Mouse (Mus musculus) left cerebral cortex, postnatal 4 days (tissue): ENCODE data around the gene Smarcb1. TPM values are rescaled to one million over a fixed set of nuclear protein-coding genes. Genes with fewer than 3 reads are reported as not detected.
"Not testable (repeated sequence)": the region's sequence is repeated elsewhere in the genome, so short reads cannot be mapped to it uniquely, and the experiment has no call there.

Source experiments
- DNase-seq: peaks from one replicate; pipeline ENCODE4 v3.0.0-alpha.2; 2022
- intact Hi-C: fragments of 180-260 bp; cut with DNase I; formaldehyde crosslinking; loops from one replicate; pipeline ENCODE4 v1.15.1; 2025
- total RNA-seq, 2 experiments: library from RNA; stranded (reverse); gene quantifications; 2 replicates each; pipeline ENCODE4 v1.2.3; 2021

Gene Smarcb1
- total RNA-seq, 2 experiments from 2014 or later: 138 to 139 TPM

DNA sequence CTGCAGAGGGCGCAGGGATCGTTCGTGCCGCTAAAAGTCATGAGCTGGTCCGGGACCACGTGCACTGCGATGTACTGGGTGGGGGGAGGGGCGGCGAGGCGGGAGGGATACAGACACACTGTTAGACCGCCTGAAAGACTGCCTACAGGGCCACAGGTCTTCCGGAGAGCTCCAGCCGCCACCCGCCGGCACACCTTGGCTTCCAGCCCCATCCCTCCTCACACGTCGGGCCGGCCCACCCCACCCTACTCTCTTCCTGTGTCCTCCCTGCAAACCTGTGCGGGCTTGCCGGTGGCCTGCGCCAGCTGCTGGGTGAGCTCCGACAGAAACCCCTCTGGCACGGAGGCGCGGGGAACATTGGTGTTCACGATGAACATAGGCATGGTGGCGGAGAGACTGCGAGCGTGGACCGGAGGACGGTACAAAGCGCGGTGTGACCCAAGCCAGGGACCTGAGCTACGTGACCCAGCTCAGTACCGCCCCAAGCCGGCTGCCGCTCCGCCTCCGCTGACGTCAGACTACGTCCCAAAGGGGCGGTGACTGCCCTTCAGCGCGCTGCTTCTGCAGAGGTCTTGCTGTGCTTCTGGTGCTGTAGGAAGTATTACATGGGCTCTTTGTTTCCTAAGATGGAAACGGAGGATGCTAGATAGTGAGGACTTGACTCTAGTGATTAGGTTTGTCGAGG, 61.5 kb downstream of the Smarcb1 start, which contains the start of gene Mif:
Gene Mif (minus strand): TSS at position 455 of the 685 bp plus-strand sequence.
- DNase-seq: peak; percentile 87
- intact Hi-C loops: not testable (repeated sequence)

DNA sequence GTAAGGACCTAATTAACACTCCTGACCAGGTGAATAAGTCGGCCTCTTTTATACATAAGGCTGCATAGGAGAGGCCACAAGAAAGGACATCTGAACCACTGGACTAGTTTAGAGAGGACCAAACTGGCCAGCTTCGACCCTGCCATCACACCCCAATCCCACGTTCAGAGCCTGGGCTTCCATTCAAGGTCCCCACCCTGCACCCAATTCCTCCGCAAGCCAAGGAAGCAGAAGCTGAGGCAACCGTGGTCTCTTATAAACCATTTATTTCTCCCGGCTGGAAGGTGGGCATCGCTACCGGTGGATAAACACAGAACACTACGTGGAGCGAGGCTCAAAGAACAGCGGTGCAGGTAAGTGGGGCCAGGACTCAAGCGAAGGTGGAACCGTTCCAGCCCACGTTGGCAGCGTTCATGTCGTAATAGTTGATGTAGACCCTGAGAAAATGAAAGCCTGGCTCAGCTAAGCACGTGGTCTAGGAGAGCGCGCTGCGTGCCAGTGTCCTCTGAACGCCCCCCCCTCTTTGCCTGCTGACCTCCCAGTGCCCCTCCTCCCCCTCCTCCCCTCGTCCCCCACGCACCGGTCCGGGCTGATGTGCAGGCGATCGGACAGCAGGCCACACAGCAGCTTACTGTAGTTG, 62.2 kb downstream of the Smarcb1 start:
- intact Hi-C loops: no loop called here
- DNase-seq: peak; percentile 70

DNA sequence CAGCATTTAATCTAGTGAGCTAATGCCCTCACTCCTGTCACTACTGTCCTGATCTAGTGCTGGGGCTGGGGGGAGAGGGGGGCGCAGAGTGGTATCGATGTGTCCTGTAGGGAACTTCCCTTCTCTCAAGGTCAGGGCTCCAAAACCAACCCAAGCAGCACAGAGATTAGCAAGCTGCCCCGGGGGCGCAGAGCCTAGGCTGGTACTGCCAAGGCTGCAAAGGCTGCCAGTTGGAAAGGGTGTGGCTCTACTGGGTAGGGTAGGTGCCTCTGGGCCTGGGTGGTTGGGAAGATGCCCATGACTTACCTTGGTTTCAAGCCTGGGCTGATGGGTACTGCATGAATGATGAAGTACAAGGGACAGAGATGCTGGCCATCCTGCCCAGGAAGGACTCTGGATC, 63.8 kb downstream of the Smarcb1 start:
- intact Hi-C loops: no loop called here
- DNase-seq: no peak

DNA sequence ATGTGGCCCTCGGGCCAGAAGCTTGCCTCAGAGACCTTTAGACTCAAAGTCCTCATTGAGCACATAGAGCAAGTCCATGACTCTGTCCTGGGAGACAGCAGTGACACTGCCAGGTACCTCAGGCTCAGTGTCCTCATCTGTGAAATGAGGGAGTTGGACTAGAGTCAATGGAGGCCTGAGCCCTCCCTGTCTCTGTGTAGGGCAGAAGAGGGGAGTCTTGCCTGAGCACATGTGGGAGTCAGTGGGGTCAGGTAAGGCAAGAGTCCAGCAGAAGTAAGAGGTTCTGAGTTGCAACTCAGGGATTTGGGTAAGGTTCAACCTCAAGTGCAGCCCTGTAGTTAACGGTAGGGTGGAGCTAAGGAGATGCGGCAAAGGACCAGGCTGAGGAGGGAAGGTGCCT, 64.4 kb downstream of the Smarcb1 start:
- intact Hi-C loops: no loop called here
- DNase-seq: no peak

DNA sequence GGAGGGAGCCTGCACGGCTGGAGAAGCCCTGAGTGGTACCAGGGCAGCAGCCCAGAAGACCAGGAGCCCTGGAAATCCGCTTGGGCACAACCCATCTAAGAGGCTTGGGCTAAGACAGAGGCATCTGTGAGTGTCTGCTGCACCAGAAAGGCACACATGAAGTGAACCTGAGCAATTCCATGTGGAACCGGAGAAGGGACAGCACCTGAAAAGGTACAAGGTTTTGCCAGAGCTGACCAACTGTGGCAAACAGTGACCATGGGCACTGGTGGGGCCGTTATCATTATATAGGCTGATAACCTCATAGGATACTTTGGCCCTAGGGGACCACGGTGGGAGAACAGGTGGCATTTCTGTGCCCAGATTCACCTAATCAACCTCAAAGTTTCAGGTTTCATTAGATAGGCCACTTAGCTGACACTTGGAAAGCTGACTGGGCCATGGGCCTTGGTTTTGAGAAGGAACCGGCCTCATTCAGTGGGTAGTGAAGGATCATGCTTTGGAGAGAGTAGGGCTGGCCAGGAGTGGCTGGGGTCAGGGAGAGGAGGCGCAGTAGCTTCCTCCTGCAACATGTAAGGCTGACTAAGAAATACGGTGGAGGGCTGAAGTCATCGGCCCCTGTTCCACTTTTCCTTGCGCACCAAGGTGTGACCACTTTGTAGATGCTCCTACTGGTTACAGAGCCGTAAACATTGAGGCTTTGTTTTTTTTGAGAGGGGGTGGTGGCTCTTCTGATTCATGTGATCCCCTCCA, 65.1 kb downstream of the Smarcb1 start:
- DNase-seq: no peak
- intact Hi-C loops: no loop called here

DNA sequence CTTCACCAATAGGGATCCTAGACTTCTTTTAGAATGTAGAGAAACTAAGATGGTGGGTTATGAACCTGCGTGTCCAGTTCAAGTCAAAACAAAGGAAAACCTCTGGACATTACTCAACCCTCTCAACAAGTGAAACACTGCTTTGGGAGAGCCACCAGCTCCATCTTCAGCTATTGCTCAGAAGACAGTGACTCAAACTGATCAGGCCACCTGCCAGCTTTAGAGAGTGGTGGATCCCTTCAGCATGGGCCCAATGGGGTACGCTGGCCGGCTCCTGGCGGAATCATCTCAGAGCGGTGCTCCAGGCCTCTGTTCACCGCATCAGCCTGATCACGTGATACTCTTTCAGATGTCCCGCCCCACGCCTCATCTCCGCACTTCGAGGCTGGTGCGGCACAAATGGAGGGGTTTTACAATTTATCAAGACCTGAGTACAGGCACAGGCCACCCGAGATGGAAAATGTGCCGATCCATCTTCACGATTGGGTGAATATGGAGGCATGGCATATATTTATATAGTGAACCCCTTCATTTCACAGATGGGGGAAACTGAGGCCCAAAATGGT, 65.9 kb downstream of the Smarcb1 start:
- no peak for DNase-seq
- intact Hi-C loops: no loop called here

DNA sequence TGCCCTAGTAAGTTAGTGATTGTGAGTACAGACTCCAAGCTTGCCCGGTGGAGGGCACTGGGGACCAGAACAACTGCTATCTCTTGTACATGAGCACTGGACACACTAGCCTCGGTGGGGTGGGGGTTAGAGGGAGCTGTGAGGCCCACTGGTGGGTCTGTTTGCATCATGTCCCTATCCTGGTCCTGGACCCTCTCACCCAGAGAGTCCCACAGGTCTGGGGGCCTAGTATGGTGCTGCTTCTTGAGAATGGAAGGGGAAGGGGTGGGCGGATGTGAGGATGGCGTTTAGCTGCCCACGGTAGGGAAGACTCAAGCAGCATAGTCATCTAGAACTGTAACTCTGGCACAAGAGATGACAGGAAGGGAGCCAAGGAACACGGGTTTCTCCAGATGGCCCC, 66.6 kb downstream of the Smarcb1 start:
- intact Hi-C loops: loop anchor here (5.0 kb wide), 1 partner anchor 112 kb away; no protein-coding TSS in a partner anchor
- DNase-seq: no peak

DNA sequence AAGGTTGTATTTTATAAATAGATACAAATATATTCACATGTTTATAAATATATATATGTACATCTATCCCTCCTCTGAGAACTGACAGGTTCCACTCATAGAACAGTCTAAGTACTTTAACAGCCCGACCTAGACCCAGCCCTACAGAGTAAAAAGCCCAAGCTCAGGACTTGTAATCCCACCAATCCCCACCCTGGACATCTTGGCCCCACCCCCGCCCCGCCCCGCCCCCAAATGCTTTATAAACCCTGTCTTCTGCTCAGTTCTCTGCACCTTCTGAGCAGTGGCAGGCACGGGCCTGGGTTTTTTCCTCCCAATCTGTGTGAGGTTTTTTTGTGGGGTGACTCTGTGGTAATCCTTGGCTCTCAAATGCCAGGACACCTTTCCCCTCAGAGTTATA, 67.3 kb downstream of the Smarcb1 start:
- intact Hi-C loops: loop anchor here (5.0 kb wide), 1 partner anchor 112 kb away; no protein-coding TSS in a partner anchor
- DNase-seq: no peak

DNA sequence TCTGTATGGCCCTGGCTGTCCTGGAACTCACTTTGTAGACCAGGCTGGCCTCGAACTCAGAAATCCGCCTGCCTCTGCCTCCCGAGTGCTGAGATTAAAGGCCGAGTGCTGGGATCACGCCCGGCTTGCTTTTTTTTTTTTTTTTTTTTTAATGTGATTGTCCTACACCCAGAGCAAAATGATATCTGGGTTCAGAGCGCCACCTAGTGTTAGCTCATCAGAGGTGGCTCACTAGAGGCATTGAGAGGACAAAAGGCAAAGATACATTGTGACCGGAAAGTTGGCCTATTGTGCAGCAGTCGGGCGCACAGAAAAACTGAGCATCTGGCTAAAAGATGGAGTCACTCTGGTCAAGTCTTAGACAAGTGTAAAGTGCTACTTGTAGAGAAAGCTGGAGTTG, 68.0 kb downstream of the Smarcb1 start:
- intact Hi-C loops: loop anchor here (5.0 kb wide), 1 partner anchor 111 kb away; no protein-coding TSS in a partner anchor
- DNase-seq: peak; percentile 87

DNA sequence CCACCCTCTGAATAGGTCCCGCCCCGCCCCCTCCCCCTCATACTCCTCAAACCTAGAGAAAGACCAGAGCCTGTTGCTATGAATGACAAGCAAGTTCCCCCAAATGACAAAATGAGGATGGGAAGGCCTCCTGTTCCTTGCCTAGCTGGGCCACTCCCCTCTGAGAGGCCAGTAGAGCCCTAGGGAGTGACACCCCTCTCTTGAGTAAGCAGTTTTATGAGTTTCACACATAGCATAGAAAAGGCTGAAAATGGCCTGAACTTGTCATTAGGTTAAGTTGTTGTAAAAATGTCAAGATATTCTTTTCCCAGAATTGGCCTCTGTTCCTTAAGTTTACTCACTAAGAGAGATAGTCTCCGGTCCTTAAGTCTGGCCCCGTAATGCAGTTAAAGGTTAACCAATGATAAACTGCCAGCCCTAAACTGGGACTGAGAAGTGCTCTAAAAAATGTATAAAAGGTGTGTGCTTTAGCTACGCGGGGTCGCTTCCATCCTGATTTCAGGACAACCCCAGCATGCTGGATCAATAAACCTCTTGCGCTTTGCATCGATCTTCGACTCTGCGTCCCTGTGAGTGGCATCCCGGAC, 68.8 kb downstream of the Smarcb1 start:
- intact Hi-C loops: loop anchor here (5.0 kb wide), 1 partner anchor 110 kb away; no protein-coding TSS in a partner anchor
- no peak for DNase-seq

DNA sequence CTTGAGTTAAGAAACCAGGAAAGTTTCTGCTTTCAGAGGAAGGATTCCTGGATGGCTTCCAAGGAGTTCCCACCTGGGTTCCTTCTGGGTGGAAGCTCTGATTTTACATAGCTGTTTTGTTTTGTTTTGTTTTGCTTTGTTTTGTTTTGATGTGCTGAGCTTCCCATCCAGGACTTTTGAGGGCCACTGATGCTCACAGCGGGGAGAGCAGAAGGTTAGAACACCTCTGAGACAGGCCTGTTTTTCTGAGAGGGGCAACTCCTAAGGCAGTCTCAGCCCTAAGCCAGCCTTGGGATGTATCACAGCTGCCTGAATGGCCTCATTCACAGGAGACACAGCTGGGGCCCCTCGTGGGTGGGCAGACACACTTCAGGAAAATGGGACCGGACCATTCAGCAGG, 69.7 kb downstream of the Smarcb1 start:
- no peak for DNase-seq
- intact Hi-C loops: loop anchor here (5.0 kb wide), 1 partner anchor 109 kb away; no protein-coding TSS in a partner anchor

DNA sequence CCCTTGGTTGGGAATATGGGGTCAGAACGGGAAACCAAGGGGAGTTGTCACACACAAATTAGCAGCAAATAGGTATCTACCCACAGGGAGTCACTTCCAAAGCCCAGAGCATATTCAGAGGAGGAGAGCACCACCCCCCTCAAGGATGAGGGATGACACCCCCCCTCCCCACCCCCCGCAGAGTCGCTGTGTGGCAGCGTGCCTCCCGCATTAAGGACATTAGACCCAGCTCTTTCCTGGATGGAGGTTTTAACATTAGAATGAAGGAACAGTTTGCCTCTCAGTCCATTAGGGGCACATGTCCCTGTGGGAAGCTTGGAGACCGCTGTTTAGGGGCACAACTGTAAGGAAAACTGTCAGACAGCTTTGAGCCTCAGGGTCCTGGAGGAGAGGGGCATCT, 70.3 kb downstream of the Smarcb1 start:
- no peak for DNase-seq
- intact Hi-C loops: loop anchor here (5.0 kb wide), 1 partner anchor 109 kb away; no protein-coding TSS in a partner anchor

DNA sequence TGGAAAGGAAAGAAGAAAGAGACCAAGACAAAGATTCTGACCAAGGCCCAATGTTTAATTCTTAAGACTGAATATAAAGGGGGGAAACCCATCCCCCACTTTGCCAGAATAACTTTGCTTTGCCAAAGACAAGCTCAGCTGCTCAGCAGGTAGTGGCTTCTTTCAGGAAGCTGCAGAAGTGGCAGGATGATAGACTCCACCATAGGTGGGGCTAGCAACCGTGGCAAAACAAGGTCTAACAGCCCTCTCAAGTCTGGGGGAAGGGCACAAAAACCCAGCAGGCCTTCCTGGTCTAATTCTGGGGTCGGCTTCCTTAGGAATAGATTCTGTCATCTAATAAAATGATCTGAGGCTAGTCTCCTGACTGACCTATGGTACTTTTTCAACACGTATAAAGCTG, 73.0 kb downstream of the Smarcb1 start:
- intact Hi-C loops: no loop called here
- DNase-seq: no peak

Other genes with a start within 250 kb of the Smarcb1 start
- 100 to 1,000 TPM in 1 of 2 experiments, 10 to 100 TPM in 1; 93.1 to 101 TPM for gene Cabin1, start 157.3 kb downstream of the Smarcb1 start, total RNA-seq
- gene Ddt, start 148.2 kb downstream of the Smarcb1 start, total RNA-seq: 10 to 100 TPM; 34.0 to 36.1 TPM
- gene Gm20441, start 140.7 kb downstream of the Smarcb1 start, total RNA-seq: not detected
- under 1 TPM; 0.60 to 0.70 TPM for gene Gstt3, start 140.2 kb downstream of the Smarcb1 start, total RNA-seq
- gene Gstt1, start 123.0 kb downstream of the Smarcb1 start, total RNA-seq: 1 to 10 TPM; 6.6 to 9.4 TPM
- not detected for gene Gstt4, start 99.1 kb downstream of the Smarcb1 start, total RNA-seq
- gene Gstt2, start 84.2 kb downstream of the Smarcb1 start, total RNA-seq: 1 to 10 TPM; 3.6 to 4.3 TPM
- 100 to 1,000 TPM; 844 to 864 TPM for gene Mif, start 61.4 kb downstream of the Smarcb1 start, total RNA-seq
- 1 to 10 TPM; 2.1 to 2.7 TPM for gene Derl3, start 28.2 kb downstream of the Smarcb1 start, total RNA-seq
- gene Chchd10, start 11.5 kb upstream of the Smarcb1 start, total RNA-seq: 10 to 100 TPM; 39.2 to 59.6 TPM
- gene Mmp11, start 14.9 kb upstream of the Smarcb1 start, total RNA-seq: 10 to 100 TPM in 1 of 2 experiments, 1 to 10 TPM in 1; 9.9 to 10.7 TPM
- 1 to 10 TPM in 1 of 2 experiments, under 1 TPM in 1; 0.48 to 1.1 TPM for gene Gm867, start 19.1 kb upstream of the Smarcb1 start, total RNA-seq
- gene Vpreb3, start 21.4 kb upstream of the Smarcb1 start, total RNA-seq: not detected
- gene Gm5134, start 32.9 kb upstream of the Smarcb1 start, total RNA-seq: not detected
- 10 to 100 TPM; 10.3 to 11.4 TPM for gene Zfp280b, start 111.0 kb upstream of the Smarcb1 start, total RNA-seq
- not detected for gene Slc5a4b, start 189.3 kb upstream of the Smarcb1 start, total RNA-seq
- gene Slc5a4a, start 225.8 kb upstream of the Smarcb1 start, total RNA-seq: not detected